Mouse (Mus musculus): Measurements from ENCODE around the gene Ep300. TPM values are rescaled to one million over a fixed set of nuclear protein-coding genes. Genes with fewer than 3 reads are reported as not detected.
A peak's percentile ranks its signal among the peaks of the same experiment; 100 is the strongest.

Gene Ep300
- total RNA-seq (2015; ENCODE audit: low replicate concordance) (177 and 234 TPM in 2 replicates), total RNA-seq (2017; ENCODE audit: low replicate concordance) (187 and 219 TPM in 2 replicates)

DNA sequence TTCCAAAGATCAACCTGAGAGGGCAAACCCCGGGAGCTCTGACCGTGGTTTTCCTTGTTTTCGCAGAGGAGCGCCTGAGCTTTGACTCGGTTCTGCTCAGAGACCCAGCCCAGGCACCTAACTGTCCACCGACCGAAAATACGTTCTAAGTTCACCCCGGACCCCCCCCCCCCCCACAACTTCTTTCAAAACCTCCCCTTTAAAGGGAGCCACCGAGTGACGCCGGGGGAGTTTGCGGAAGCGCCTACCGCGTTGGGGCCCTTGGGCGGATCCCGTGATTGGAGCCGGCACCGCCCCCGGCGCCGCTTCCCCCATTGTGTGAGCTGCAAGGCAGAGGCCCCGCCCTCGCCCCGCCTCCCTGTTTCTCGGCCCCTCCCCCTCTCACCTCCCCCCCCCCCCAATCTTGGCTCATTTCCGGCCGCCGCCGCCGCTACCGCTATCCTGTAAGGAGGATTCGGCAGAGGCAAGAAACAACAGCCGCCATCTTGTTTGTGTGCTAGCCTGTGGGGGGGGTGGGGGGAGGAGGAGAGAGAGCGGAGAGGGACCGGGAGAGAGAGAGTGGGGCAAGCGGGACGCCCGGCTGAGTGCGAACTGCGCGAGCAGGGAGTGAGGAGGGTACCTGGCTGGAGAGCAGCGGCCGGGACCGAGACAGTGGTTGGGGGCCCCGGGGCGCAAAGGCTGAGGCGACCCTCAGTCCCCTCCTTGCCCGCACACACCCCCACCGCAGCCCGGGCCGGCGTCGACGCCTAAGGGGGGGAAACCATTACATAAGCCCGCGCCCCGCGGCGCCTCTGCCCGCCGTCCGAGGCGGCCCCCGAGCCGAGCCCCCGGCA is at the start of gene Ep300:
Gene Ep300, plus strand, starts transcription at position 439 of the 833 bp plus-strand sequence.
- peak; percentile 86 for ATAC-seq (replicated peaks; ENCODE audit: low FRiP score, poor library complexity, severe bottlenecking)

DNA sequence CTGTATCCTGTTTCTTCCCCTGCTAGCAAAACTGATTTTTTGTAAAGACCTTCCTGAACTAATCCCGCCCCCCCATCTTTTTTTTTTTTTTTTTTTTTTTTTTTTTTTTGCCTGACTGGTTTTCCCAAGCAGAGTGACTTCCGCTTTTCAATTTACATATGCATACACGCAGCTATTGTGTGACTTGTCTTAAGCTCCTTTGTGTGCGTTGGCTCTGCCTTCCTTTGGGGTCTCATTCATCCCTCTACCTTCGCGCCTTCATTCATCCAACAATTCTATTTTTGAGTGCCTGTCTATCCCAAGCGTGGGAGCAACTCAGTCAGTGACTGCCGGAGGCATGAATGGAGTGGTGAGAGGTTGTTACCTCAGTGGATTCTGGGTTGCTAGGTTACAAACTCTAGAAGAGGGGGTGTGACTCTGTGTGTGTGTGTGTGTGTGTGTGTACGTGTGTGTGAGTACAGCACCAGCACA is 49.2 kb upstream of the Ep300 start:
- ATAC-seq (replicated peaks; ENCODE audit: low FRiP score, poor library complexity, severe bottlenecking), result no peak

DNA sequence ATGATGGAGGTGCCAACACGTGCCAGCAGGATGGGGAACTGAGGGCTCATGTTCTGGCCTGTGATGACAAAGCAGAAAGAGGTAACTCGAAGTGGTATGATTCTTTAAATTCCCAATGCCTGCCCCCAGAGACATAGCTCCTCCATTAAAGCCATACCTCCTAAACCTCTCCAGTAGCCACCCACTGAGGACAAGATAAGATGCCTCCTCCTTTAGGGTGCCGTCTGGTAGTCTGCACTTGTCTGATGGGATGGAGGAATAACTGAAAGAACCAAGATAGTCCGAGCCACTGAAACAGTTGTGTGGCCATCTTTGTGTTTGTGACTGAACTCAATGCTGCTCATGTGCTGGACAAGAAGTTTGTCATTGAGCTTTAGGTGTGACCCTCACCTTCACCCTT is 47.0 kb upstream of the Ep300 start:
- 0 out of 2 replicates have a peak, but pooled peaks have one; percentile 49 for ATAC-seq (replicated peaks; ENCODE audit: low FRiP score, poor library complexity, severe bottlenecking)

DNA sequence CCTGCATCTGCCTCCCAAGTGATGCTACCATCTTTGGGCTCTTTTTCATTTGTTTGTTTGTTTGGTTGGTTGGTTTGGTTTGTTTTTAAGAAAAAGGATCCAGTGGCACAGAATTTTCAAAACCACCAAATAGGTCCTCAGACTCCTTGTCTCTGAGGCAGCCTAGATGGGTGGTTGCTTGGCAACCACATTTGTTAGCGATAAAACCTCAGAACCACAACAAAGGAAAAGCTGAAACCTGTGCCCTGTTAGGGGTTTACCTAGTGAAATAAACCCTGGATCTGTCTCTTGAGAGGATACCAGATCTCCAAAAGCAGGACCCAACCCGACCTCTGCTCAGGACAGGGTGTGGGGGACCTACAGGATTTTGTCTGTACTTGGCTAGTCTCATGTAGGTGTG is 45.6 kb upstream of the Ep300 start:
- no peak for ATAC-seq (replicated peaks; ENCODE audit: low FRiP score, poor library complexity, severe bottlenecking)

DNA sequence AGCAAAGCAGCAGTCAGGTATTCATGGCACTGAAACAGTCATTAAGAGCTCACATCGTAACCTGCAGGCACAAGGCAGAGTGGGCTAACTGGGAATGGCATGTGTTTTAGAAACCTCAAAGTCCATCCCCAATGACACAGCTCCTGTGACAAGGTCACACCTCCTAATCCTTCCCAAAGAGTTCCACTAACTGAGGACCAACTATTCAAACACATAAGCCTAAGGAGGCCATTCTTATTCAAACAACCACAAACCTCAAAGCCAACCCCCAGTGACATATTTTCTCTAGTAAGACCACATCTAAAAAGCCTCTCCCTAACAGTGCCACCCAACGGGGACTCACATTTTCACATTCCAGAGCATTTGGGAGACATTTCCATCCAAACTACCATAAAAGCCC is 40.2 kb upstream of the Ep300 start:
- ATAC-seq (replicated peaks; ENCODE audit: low FRiP score, poor library complexity, severe bottlenecking), result no peak

DNA sequence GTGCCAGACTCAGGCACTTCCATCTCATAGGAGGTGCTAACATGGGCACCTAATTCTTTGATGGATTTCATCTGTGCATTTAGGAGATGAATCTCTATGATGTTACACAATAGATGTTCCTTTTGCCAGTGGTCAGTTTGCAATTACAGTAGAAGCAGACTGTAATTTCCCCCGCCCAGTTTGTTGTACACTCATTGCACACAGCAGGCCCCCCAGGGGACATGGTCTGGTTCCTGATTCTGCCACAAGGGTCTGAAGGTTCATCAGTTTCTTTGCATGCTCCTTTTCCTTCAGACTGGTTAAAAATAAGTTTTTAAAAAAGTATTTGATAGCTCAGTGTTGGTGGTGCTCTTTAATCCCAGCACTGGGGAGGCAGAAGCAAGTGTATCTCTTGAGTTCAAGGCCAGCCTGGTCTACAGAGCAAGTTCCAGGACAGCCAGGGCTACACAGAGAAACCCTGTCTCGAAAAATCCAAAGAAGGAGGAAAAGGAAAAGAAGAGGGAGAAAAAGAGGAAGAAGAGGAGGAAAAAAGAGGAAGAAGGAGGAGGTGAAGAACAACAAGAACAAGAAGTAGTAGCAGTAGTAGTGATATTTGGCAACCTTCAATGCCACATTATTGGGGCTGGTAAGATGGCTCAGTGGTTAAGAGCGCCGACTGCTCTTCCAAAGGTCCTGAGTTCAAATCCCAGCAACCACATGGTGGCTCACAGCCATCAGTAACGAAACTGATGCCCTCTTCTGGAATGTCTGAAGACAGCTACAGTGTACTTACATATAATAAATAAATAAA is 39.6 kb upstream of the Ep300 start:
- ATAC-seq (replicated peaks; ENCODE audit: low FRiP score, poor library complexity, severe bottlenecking), result no peak

DNA sequence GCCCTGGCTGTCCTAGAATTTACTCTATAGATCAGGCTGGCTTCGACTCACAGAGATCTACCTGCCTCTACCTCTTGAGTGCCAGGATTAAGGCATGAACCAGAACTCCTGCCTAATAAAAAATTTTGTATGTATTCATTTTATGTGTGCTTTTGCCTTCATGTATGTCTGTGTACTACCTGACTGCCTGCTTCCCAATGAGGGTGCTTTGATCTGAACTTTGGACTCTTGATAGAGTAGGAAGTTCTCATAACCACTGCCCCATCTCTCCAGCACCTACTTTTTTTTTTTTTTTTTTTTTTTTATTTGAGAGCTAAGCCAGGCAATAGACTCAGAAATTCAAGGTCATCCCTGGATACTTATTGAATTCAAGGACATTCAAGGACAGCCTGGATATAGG is 31.7 kb upstream of the Ep300 start:
- ATAC-seq (replicated peaks; ENCODE audit: low FRiP score, poor library complexity, severe bottlenecking), result no peak

DNA sequence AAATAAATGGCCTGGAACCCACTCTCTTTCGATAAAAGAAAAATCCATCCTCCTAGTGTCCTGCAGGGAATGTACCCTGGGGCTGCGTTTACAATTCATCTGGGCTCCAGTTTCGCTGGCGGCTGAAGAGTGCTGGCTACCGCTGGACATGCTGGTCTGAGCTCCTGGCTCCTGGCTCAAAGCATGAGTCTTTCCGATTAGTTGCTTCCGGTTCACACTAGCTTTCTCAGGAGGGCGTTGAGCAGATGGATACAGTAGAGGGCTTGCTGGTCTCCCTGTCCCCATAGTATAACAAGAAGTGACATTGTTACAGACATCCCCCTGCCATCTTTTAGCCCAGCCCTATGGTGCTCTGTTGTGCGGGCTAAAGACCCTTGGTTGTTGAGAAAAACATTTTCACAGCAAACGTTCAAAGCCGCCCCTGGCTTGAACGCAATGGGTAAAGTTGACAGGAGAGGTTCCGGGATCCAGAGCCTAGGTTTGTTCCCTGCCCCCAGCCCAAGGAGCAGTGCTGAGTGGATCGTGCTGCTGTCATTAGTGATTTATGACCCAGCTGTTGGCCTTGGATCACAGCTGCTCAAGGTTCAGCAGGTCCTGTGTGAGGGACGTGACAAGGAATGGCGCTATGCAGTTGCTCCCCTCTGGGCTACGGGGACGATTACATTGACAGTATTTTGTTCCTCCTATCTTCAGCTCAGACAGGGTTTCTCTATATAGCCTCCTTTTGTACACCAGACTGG is 30.4 kb upstream of the Ep300 start:
- ATAC-seq (replicated peaks; ENCODE audit: low FRiP score, poor library complexity, severe bottlenecking), result 0 out of 2 replicates have a peak, but pooled peaks have one; percentile 36

DNA sequence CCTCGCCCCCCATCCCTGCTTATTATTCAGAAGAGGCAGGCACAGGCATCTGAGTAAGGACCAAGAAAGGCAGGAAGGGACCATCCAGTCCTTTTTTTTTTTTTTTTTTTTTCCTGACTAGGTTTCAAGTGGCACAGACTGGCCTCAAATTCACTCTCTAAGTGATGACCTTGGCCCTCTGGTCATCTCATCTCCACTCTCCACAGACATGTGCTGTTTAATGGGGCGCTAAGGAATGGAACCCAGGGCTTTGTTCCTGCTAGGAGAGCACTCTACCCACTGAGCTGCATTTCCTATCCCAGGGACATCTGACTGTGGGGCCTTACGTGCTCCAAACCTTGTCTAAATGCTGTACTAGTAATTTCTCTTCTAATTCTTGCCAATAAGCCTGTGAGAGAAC is 29.2 kb upstream of the Ep300 start:
- no peak for ATAC-seq (replicated peaks; ENCODE audit: low FRiP score, poor library complexity, severe bottlenecking)

DNA sequence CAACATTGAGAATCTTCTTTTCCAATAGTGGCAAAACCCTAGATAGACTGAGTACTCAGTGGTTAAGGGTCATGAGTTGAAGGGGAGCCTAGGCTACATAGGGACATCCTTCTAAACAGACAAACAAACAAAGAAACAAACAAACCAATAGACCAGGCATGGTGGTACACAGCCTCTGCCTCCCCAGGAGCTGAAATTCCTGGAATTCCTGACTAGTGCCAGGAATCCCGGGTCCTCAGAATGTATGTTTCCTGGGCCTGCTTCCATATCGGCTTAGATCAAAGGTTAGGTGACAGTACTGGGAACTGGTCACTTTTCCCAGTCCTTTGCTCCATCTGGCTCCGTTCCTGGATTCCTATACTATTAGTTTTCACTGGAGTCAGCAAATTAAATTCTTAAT is 23.6 kb upstream of the Ep300 start:
- no peak for ATAC-seq (replicated peaks; ENCODE audit: low FRiP score, poor library complexity, severe bottlenecking)

DNA sequence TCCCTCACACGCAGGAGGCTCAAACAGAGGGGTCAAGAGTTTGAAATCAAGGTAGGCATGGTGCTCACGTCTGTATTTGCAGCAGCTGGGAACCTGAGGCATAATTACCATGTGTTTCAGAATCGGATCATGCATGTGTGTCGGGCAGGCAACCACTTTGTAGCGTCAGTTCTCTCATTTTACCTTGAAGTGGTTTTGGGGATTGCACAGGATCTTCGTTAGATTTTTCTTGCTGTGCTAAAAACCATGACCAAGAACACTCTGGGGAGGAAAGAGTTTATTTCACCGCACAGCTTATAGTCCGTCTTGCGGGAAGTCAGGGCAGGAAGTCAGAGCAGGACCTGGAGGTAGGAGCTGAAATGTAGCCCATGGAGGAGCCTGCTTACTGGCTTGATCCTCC is 23.2 kb upstream of the Ep300 start:
- ATAC-seq (replicated peaks; ENCODE audit: low FRiP score, poor library complexity, severe bottlenecking), result no peak

DNA sequence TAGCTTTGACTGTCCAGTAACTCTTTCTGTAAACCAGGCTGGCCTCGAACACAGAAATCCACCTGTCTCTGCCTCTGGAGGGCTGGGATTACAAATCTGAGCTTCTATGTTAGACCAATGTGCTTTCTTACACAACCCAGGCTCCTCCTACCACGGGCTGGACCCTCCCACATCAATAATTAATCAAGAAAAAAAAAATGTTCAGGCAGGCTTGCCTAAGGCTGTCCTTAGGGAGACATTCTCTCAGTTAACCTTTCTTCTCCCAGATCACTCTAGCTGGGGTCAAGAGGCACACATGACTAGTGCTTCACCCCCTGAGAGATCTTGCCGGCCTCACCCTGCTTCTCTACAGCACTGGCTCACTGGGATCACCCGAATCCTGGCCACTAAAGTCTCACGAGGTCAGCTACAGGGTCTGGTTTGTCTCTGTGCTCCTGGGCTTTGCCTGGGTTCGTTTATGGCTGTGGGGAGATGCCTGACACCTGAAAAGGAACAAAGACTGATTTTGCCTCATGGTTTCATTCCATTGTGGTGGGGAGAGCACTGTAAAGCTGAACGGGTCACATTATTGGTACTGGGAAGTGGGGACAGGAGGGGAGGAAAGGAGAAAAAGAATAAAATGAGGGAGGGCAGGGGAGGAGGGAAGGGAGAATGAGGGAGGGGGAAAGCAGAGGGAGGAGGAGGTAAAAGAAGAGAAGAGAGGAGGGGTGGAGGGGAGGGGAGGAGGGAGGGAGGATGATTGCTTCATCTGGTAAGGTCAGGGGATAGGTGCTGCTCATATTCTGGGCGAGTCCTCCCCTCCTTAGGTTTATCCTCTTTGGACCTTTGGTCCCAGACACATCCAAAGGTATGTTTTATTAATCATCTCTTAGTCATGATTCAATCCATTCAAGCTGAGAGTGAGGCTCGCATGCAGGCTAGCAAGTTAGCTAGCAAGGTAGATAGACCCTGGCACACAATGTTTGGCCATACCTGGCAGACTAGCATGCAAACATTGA is 22.4 kb upstream of the Ep300 start:
- ATAC-seq (replicated peaks; ENCODE audit: low FRiP score, poor library complexity, severe bottlenecking), result no peak

DNA sequence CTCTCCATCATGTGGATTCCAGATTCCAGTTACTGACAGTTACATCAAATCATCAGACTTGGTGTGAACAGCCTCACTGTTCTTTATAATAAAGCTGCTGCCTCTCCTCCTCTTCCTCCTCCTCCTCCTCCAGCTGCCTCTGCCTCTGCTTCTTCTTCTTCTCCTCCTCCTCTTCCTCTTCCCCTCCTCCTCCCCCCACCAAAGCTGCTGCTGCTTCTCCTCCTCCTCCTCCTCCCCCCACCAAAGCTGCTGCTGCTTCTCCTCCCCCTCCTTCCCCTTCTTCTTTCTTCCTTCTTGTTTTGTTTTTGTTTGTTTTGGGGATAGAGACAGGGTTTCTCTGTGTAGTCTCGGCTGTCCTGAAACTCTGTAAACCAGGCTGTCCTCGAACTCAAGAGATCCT is 17.1 kb upstream of the Ep300 start:
- no peak for ATAC-seq (replicated peaks; ENCODE audit: low FRiP score, poor library complexity, severe bottlenecking)

DNA sequence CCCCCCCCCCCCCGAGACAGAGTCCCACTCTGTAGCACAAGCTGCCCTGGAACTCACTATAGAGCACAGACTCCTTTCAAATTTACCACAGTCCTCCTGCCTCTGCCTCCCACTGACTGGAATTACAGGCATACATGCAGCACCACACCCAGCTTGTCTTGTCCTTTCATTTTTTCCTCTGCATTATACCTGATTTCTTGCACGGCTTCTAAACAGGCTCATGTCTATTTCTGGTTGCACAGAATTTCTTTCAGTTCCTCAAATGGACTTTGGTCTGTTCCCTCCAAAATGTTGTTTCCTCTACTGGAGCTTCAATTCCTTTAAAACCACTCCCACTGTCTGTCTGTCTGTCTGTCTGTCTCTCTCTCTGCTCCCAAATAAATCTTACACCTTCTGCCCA is 16.6 kb upstream of the Ep300 start:
- ATAC-seq (replicated peaks; ENCODE audit: low FRiP score, poor library complexity, severe bottlenecking), result no peak

DNA sequence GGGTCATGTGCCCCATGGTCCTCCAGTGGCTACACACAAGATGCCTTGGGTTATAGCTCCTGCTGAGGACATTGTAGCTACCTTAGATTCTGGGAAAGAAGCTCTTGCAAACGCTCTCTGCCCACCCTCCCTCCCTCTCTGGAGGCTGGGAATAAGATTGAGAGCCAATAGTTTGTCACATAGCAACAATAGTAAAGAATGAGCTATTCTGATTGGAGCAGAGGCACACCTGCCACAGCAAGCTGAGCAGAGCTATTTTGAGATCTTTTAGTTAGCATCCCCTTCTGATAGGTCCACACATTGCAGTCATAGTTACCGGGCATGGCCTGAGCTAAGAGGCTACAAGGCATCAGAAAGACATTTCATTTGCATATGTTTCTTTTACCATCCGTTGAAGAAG is 8.2 kb upstream of the Ep300 start:
- 0 out of 2 replicates have a peak, but pooled peaks have one; percentile 28 for ATAC-seq (replicated peaks; ENCODE audit: low FRiP score, poor library complexity, severe bottlenecking)

DNA sequence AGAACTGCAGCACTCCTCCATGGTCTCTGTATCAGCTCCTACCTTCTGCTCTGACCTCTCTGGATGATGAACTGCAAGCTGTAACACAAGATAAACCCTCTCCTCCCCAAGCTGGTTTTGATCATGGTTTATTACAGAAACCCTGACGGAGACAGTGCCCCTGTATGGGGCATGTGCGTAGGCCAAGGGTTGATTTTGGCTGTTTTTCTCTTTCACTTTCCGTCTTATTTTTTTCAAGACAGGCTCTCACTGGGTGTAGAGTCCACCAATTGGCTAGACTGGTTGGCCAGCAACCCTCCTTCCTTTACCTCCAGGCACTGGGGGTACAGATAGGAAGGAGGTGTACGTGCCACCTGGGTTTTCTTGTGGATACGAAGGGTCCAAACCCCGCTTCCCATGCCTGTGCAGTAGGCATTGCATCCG is 7.4 kb upstream of the Ep300 start:
- ATAC-seq (replicated peaks; ENCODE audit: low FRiP score, poor library complexity, severe bottlenecking), result peak; percentile 97

DNA sequence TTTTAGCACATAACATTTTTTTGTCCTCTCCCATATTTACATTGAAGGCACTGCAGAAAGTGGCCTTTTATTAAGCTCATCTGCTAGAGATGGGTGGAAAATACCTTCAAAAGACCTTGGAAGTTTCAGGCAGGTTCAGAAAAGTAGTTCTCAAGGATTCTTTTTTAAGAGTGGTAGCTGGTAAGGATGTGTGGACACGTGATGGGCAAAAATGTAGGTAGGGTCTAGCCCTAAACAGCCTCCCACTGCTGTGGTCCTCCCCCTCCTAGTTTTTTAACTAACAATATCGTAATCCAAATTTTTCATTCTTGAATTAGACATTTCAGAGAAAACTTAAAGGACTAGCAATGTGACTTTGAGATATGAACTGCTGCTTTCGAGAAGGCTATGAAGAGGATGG is 685 bp upstream of the Ep300 start:
- ATAC-seq (replicated peaks; ENCODE audit: low FRiP score, poor library complexity, severe bottlenecking), result no peak

DNA sequence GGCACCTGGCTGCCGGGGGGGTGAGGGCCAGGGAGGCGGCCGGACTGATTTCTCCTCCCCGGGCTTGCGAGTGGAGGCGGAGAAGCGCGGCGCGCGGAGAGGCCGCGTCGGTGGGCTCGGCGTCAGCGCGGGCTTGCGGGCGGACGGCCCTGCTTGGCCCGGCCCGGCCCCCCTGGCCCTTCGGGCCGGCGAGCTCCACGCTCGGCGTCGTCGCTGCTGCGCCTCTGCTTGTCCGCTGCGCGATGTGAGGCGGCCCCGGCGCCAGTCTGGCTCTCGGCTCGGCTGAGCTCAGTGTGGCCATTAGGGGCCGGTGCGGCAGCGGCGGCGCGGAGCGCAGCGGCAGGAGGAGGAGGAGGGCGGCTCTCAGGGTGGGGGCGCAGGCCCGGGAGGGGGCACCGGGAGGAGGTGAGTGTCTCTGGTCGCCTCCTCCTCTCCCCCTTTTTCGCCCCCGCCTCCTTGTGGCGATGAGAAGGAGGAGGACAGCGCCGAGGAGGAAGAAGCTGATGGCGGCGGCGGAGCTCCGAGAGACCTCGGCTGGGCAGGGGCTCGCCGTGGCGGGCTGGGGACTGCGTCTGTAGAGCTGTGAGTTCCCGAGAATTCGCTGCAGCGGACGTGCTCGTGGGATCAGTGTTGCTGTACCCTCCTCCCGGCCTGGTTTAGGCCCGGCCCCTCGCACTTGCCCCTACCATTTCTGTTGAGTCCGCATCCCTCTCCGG is 753 bp downstream of the Ep300 start:
- ATAC-seq (replicated peaks; ENCODE audit: low FRiP score, poor library complexity, severe bottlenecking), result peak; percentile 65
